Mouse (Mus musculus) midbrain, postnatal 0 days (tissue): ENCODE measurements around the gene Tmigd3. TPM values are rescaled to one million over a fixed set of nuclear protein-coding genes. Genes with fewer than 3 reads are reported as not detected.

Source experiments
- ATAC-seq: fragments of 200-750 bp; cut with Nextera tagmentation; 2 replicates; pipeline ENCODE4 v1.8.0; 2017; ENCODE audit warnings: moderate number of reproducible peaks, mild to moderate bottlenecking, moderate TSS enrichment, moderate library complexity; ENCODE audit not compliant: low FRiP score
- DNase-seq: peaks from one replicate; pipeline ENCODE4 v3.0.0-alpha.2; 2015; ENCODE audit warnings: low spot score
- H3K27ac ChIP-seq: fragments of 300-500 bp; sonication (generic); 2 replicates; pipeline ENCODE4 v1.5.1; 2014; ENCODE audit warnings: low read depth, mild to moderate bottlenecking, low read length, mixed read lengths
- H3K27me3 ChIP-seq: fragments of 300-500 bp; sonication (generic); 2 replicates; pipeline ENCODE4 v1.6.1; 2014; ENCODE audit warnings: low read length, control low read depth, mixed read lengths; ENCODE audit not compliant: insufficient read depth
- H3K36me3 ChIP-seq: fragments of 300-500 bp; sonication (generic); 2 replicates; pipeline ENCODE4 v1.6.1; 2014; ENCODE audit warnings: low read length, control low read depth, mixed read lengths; ENCODE audit not compliant: insufficient read depth
- H3K4me1 ChIP-seq: fragments of 300-500 bp; sonication (generic); 2 replicates; pipeline ENCODE4 v1.6.1; 2014; ENCODE audit warnings: mild to moderate bottlenecking, control low read depth, antibody characterized with exemption, low read length, mixed read lengths; ENCODE audit not compliant: insufficient read depth
- H3K4me2 ChIP-seq: fragments of 300-500 bp; sonication (generic); 2 replicates; pipeline ENCODE4 v1.6.1; 2014; ENCODE audit warnings: low read depth, mild to moderate bottlenecking, low read length, mixed read lengths; ENCODE audit not compliant: poor library complexity, severe bottlenecking
- H3K4me3 ChIP-seq: fragments of 300-500 bp; sonication (generic); 2 replicates; pipeline ENCODE4 v1.5.1; 2014; ENCODE audit warnings: low read depth, mild to moderate bottlenecking, low read length, moderate library complexity
- H3K9ac ChIP-seq: fragments of 300-500 bp; sonication (generic); replicated peaks from 2 replicates; pipeline ENCODE4 v1.6.1; 2014; ENCODE audit warnings: mild to moderate bottlenecking, low read length, moderate library complexity, mixed read lengths; ENCODE audit not compliant: poor library complexity, severe bottlenecking
- H3K9me3 ChIP-seq: fragments of 300-500 bp; sonication (generic); 2 replicates; pipeline ENCODE4 v1.6.1; 2016; ENCODE audit warnings: low read length, control low read depth
- CTCF ChIP-seq: IDR thresholded peaks from 2 replicates; pipeline ENCODE4 v1.5.1; 2016; ENCODE audit warnings: antibody characterized with exemption, mild to moderate bottlenecking
- WGBS: fragments of 180-500 bp; shearing (Covaris S2); extraction: QIAGEN DNeasy Blood & Tissue Kit; methylation state at CpG from one replicate; pipeline ENCODE4 v1.1.7; 2014; 5-methylcytosine and 5-hydroxymethylcytosine counted together
- polyA plus RNA-seq: library from polyadenylated mRNA; unstranded; fragments of >200 nt; fragmentation: Nextera tagmentation; extraction: Ambion mirVana; gene quantifications from 2 replicates; pipeline ENCODE4 v1.2.1, GENCODE M21; 2015
- total RNA-seq: library from RNA; depleted of rRNA; stranded (reverse); fragments of >200 nt; gene quantifications from 2 replicates; pipeline ENCODE4 v1.2.3, GENCODE M21; 2014

The Tmigd3 gene
- total and polyA plus RNA-seq, 2 experiments from 2014 or later, result not detected

- Histone ChIP-seq H3K4me2 (no peak overlapping the region), H3K4me3 (no peak overlapping the region), H3K9ac (no peak overlapping the region), H3K36me3 (no peaks in the 10 kb centered on the region), H3K9me3 (no peaks in the 10 kb centered on the region), H3K4me1 (no peaks in the 10 kb centered on the region), H3K27ac (no peak overlapping the region), H3K27me3 (no peaks in the 10 kb centered on the region)
- no peak for TF ChIP-seq CTCF
- DNase-seq (no peak), ATAC-seq (no peak)
- WGBS, result 98% methylated on average over 2 of the region's 2 CpGs
Measured at GRCm38 (mm10) chr3:105877919-105878318, 7.2 kb downstream of the Tmigd3 start.

GRCm38 (mm10) chr3:105878751-105879150 is 8.0 kb downstream of the Tmigd3 start:
- no peak overlapping the region for H3K27ac ChIP-seq
- H3K4me2 ChIP-seq, result no peak overlapping the region
- no peak for DNase-seq
- no peak overlapping the region for H3K9ac ChIP-seq
- no peaks in the 10 kb centered on the region for H3K27me3 ChIP-seq
- H3K36me3 ChIP-seq, result no peaks in the 10 kb centered on the region
- H3K9me3 ChIP-seq, result no peaks in the 10 kb centered on the region
- 90% methylated on average over 8 of the region's 8 CpGs for WGBS
- H3K4me1 ChIP-seq, result no peaks in the 10 kb centered on the region
- H3K4me3 ChIP-seq, result no peak overlapping the region
- no peak for ATAC-seq
- no peak for TF ChIP-seq CTCF

GRCm38 (mm10) chr3:105880419-105880818 is 9.7 kb downstream of the Tmigd3 start:
- no peak for TF ChIP-seq CTCF
- Histone ChIP-seq H3K4me2 (no peak overlapping the region), H3K4me1 (no peaks in the 10 kb centered on the region), H3K9ac (no peak overlapping the region), H3K36me3 (no peaks in the 10 kb centered on the region), H3K4me3 (no peak overlapping the region), H3K27ac (no peak overlapping the region), H3K9me3 (no peaks in the 10 kb centered on the region), H3K27me3 (no peaks in the 10 kb centered on the region)
- ATAC-seq (no peak), DNase-seq (no peak)
- WGBS, result 73% methylated on average over 3 of the region's 3 CpGs

- TF ChIP-seq CTCF, result no peak
- H3K9ac ChIP-seq, result no peak overlapping the region
- no peaks in the 10 kb centered on the region for H3K9me3 ChIP-seq
- no peaks in the 10 kb centered on the region for H3K27me3 ChIP-seq
- no peak overlapping the region for H3K4me3 ChIP-seq
- H3K27ac ChIP-seq, result no peak overlapping the region
- no peaks in the 10 kb centered on the region for H3K36me3 ChIP-seq
- H3K4me1 ChIP-seq, result no peaks in the 10 kb centered on the region
- ATAC-seq (no peak), DNase-seq (no peak)
- H3K4me2 ChIP-seq, result no peak overlapping the region
- 94% methylated on average over 7 of the region's 7 CpGs for WGBS
Measured at GRCm38 (mm10) chr3:105882105-105882504, 11.4 kb downstream of the Tmigd3 start.

GRCm38 (mm10) chr3:105883111-105883510 is 12.4 kb downstream of the Tmigd3 start:
- Histone ChIP-seq H3K4me3 (no peak overlapping the region), H3K36me3 (no peaks in the 10 kb centered on the region), H3K27me3 (no peaks in the 10 kb centered on the region), H3K4me2 (no peak overlapping the region), H3K9me3 (no peaks in the 10 kb centered on the region), H3K4me1 (no peaks in the 10 kb centered on the region), H3K27ac (no peak overlapping the region), H3K9ac (no peak overlapping the region)
- 93% methylated on average over 2 of the region's 2 CpGs for WGBS
- TF ChIP-seq CTCF, result no peak
- DNase-seq (no peak), ATAC-seq (no peak)

- H3K4me2 ChIP-seq, result no peak overlapping the region
- no peaks in the 10 kb centered on the region for H3K4me1 ChIP-seq
- ATAC-seq (no peak), DNase-seq (no peak)
- H3K27me3 ChIP-seq, result no peaks in the 10 kb centered on the region
- no peak for TF ChIP-seq CTCF
- no peak overlapping the region for H3K9ac ChIP-seq
- H3K4me3 ChIP-seq, result no peak overlapping the region
- no peaks in the 10 kb centered on the region for H3K36me3 ChIP-seq
- no peak overlapping the region for H3K27ac ChIP-seq
- 84% methylated on average over 3 of the region's 3 CpGs for WGBS
- no peaks in the 10 kb centered on the region for H3K9me3 ChIP-seq
Measured at GRCm38 (mm10) chr3:105888961-105889360, 18.3 kb downstream of the Tmigd3 start.

GRCm38 (mm10) chr3:105890220-105890619 is 19.5 kb downstream of the Tmigd3 start:
- Histone ChIP-seq H3K4me3 (no peak overlapping the region), H3K27me3 (no peaks in the 10 kb centered on the region), H3K9me3 (no peaks in the 10 kb centered on the region), H3K27ac (no peak overlapping the region), H3K36me3 (no peaks in the 10 kb centered on the region), H3K4me1 (no peaks in the 10 kb centered on the region), H3K4me2 (no peak overlapping the region), H3K9ac (no peak overlapping the region)
- WGBS, result 66% methylated on average over 4 of the region's 4 CpGs
- no peak for TF ChIP-seq CTCF
- DNase-seq (no peak), ATAC-seq (no peak)
